Mouse (Mus musculus) left cerebral cortex, postnatal 4 days (tissue): ENCODE results near the gene Med12l. TPM values are rescaled to one million over a fixed set of nuclear protein-coding genes. Genes with fewer than 3 reads are reported as not detected.

Source experiments
- total RNA-seq, 2 experiments: library from RNA; stranded (reverse); gene quantifications; 2 replicates each; pipeline ENCODE4 v1.2.3; 2021

Med12l gene
- total RNA-seq, 2 experiments from 2014 or later = 23.0 to 25.4 TPM

Other genes starting within 250 kb of the Med12l start
- under 1 TPM; 0.40 to 0.48 TPM for gene Mindy4b-ps, start 183.5 kb upstream of the Med12l start, total RNA-seq
- 1 to 10 TPM; 2.6 to 3.0 TPM for gene Clrn1, start 120.5 kb upstream of the Med12l start, total RNA-seq
- not detected for gene Gpr171, start 96.0 kb downstream of the Med12l start, total RNA-seq
- gene P2ry14, start 147.8 kb downstream of the Med12l start, total RNA-seq = 1 to 10 TPM in 1 of 2 experiments, under 1 TPM in 1; 0.70 to 1.0 TPM
- not detected for gene Gpr87, start 189.3 kb downstream of the Med12l start, total RNA-seq
- gene P2ry13, start 205.1 kb downstream of the Med12l start, total RNA-seq = 1 to 10 TPM; 2.8 TPM